ENCODE assay signal across 15 mouse cellular contexts in the genomic region with DNA sequence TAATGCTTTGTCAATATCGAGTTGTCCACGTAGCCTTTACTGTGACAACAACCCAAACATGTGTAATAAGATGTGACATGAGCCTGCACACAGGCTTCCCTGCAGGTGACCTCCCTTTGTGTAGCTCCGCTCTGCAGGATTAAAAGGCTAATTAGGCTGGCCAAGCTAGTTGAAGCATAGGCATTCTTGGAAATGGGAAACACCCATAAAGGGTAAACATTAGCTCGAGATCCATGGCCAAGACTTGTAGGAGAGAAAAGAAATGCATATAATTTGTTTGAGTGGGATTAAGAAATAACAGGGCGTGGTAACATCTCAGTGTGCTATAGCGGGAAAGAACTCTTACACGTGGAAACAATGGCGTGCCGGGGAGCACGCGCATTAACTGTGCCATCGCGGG. TPM values are rescaled to one million over a fixed set of nuclear protein-coding genes. Genes with fewer than 3 reads are reported as not detected.
DNase-seq lines count a peak whose midpoint lies in the region; ATAC-seq and TF ChIP-seq lines count a peak whose summit lies in the region.
"Had no signal": no experiment of that assay in that cellular context is flagged by ENCODE, and none has a peak within 500 bp of the region (broad histone marks: within the 10 kb centered on the region; RNA-seq: fewer than 3 reads in every experiment).

No protein-coding gene starts in this region.

- no peaks in the 10 kb centered on the region for H3K27me3 ChIP-seq in forebrain, postnatal 0 days (ENCODE audit: insufficient read depth, low read length)
- peaks cover 88% of the 10 kb centered on the region for H3K27me3 ChIP-seq in midbrain, embryonic 12.5 days
- H3K27me3 ChIP-seq: heart, embryonic 12.5 days; limb, embryonic 12.5 days had no signal

- H3K4me1 ChIP-seq in forebrain, postnatal 0 days (ENCODE audit: insufficient read depth), result peaks cover 20% of the 10 kb centered on the region; the same call in 1 of the 2 replicates
- H3K4me1 ChIP-seq in midbrain, embryonic 12.5 days, result peaks cover 45% of the 10 kb centered on the region

- no peak for TF ChIP-seq CTCF in forebrain, postnatal 0 days (IDR thresholded peaks at IDR 0.05; ENCODE audit: low read depth)

- H3K9ac ChIP-seq in forebrain, postnatal 0 days, result no peak overlapping the region
- H3K9ac ChIP-seq in midbrain, embryonic 12.5 days (replicated peaks), result no peak overlapping the region
- H3K9ac ChIP-seq: heart, embryonic 12.5 days; limb, embryonic 12.5 days had no signal

- no peak overlapping the region for H3K4me3 ChIP-seq in forebrain, postnatal 0 days (ENCODE audit: low read depth, low read length)
- no peak overlapping the region for H3K4me3 ChIP-seq in midbrain, embryonic 12.5 days
- H3K4me3 ChIP-seq: heart, embryonic 12.5 days; hindbrain, embryonic 10.5 days; limb, embryonic 12.5 days had no signal

- H3K36me3 ChIP-seq in forebrain, postnatal 0 days (ENCODE audit: insufficient read depth), result no peaks in the 10 kb centered on the region
- H3K36me3 ChIP-seq in midbrain, embryonic 12.5 days, result no peaks in the 10 kb centered on the region
- H3K36me3 ChIP-seq: heart, embryonic 12.5 days; hindbrain, embryonic 10.5 days; limb, embryonic 12.5 days had no signal

- peak overlapping the region; percentile 5; the same call in 1 of the 2 replicates for H3K4me2 ChIP-seq in forebrain, postnatal 0 days (ENCODE audit: low read depth)
- peak overlapping the region; percentile 19; the same call in 1 of the 2 replicates for H3K4me2 ChIP-seq in midbrain, embryonic 12.5 days (replicated peaks)
- H3K4me2 ChIP-seq: heart, embryonic 12.5 days; limb, embryonic 12.5 days had no signal

- no peak overlapping the region for H3K27ac ChIP-seq in forebrain, postnatal 0 days (ENCODE audit: low read depth, low read length)
- H3K27ac ChIP-seq in midbrain, embryonic 12.5 days (replicated peaks), result no peak overlapping the region
- H3K27ac ChIP-seq: limb, embryonic 12.5 days; macrophage had no signal

- DNase-seq in embryo, embryonic 11 days, result peak; percentile 28
- no peak for DNase-seq in embryo, embryonic 9.5 days (ENCODE audit: extremely low spot score)
- peak; percentile 10 for DNase-seq in R1 (ENCODE audit: low read depth, low spot score)
- DNase-seq in forebrain, postnatal 0 days, result peak; percentile 29
- DNase-seq in thymus, adult 18-20 months, result no peak
- no peak for DNase-seq in urinary bladder, postnatal 14 days (ENCODE audit: low spot score)
- no peak for DNase-seq in frontal cortex, postnatal 10 days (ENCODE audit: low spot score in 2 of 2)
- DNase-seq: adrenal gland, postnatal 14 days; gastrocnemius, postnatal 25 days had no signal

- no peaks in the 10 kb centered on the region for H3K9me3 ChIP-seq in forebrain, postnatal 0 days (ENCODE audit: low read length)
- no peaks in the 10 kb centered on the region for H3K9me3 ChIP-seq in midbrain, embryonic 12.5 days
- H3K9me3 ChIP-seq: heart, embryonic 12.5 days; hindbrain, embryonic 10.5 days; limb, embryonic 12.5 days had no signal

- ATAC-seq in forebrain, postnatal 0 days, result peak; percentile 19; the same call in 1 of the 2 replicates
- peak; percentile 68; the same call in 1 of the 2 replicates for ATAC-seq in midbrain, embryonic 12.5 days (ENCODE audit: low FRiP score, low read depth)

- WGBS in forebrain, postnatal 0 days, result 14% methylated on average over 13 of the region's 13 CpGs
- 18% methylated on average over 13 of the region's 13 CpGs for WGBS in midbrain, embryonic 12.5 days

RNA-seq across cellular contexts. Expression of a gene that starts 39.2 kb away (rescaled TPM):
- not detected in 2 replicates for total RNA-seq in forebrain, postnatal 0 days (2014; rRNA removed)
- 0.22 TPM in 1 of 2 replicates, not detected in the other for polyA plus RNA-seq in forebrain, postnatal 0 days (2015; fragmentation: Nextera tagmentation; extraction: Ambion mirVana)
- 0.22 and 0.42 TPM in 2 replicates for polyA plus RNA-seq in midbrain, embryonic 12.5 days (2016; fragmentation: Nextera tagmentation; extraction: Ambion mirVana)
- total RNA-seq: adrenal gland, postnatal 14 days; gastrocnemius, postnatal 25 days had no signal
- polyA plus RNA-seq: cortical plate, adult 2 months; macrophage had no signal

Comparison
In these comparisons a context has a peak if more than half of its experiments do, and no peak if none do; other contexts are left out.
1. DNase-seq: peak in embryo, embryonic 11 days (single experiment), R1 (single experiment) and forebrain, postnatal 0 days (single experiment); none in embryo, embryonic 9.5 days (single experiment), thymus, adult 18-20 months (0 of 2), urinary bladder, postnatal 14 days (single experiment) and frontal cortex, postnatal 10 days (0 of 2).